Mouse (Mus musculus) hindbrain, embryonic 11.5 days (tissue): ENCODE data around the gene Wdr11. TPM values are rescaled to one million over a fixed set of nuclear protein-coding genes. Genes with fewer than 3 reads are reported as not detected.

Experiments
- ATAC-seq: fragments of 200-750 bp; cut with Nextera tagmentation; 2 replicates; pipeline ENCODE4 v1.8.0; 2017; ENCODE audit warnings: mild to moderate bottlenecking, moderate TSS enrichment, moderate library complexity; ENCODE audit not compliant: low FRiP score
- DNase-seq: peaks from one replicate; pipeline ENCODE4 v3.0.0-alpha.2; 2015; ENCODE audit warnings: low spot score
- H3K27ac ChIP-seq: fragments of 300-500 bp; sonication (generic); 2 replicates; pipeline ENCODE4 v1.5.1; 2014; ENCODE audit warnings: mild to moderate bottlenecking, low read depth, low read length
- H3K27me3 ChIP-seq: fragments of 300-500 bp; sonication (generic); 2 replicates; pipeline ENCODE4 v1.6.1; 2014; ENCODE audit warnings: mild to moderate bottlenecking, low read length, moderate library complexity, mixed read lengths; ENCODE audit not compliant: control insufficient read depth, insufficient read depth
- H3K36me3 ChIP-seq: fragments of 300-500 bp; sonication (generic); 2 replicates; pipeline ENCODE4 v1.6.1; 2014; ENCODE audit warnings: mild to moderate bottlenecking, low read length, moderate library complexity, mixed read lengths; ENCODE audit not compliant: control insufficient read depth, insufficient read depth
- H3K4me1 ChIP-seq: fragments of 300-500 bp; sonication (generic); replicated peaks from 2 replicates; pipeline ENCODE4 v1.6.1; 2014; ENCODE audit warnings: low read length, mixed read lengths; ENCODE audit not compliant: control insufficient read depth, insufficient read depth
- H3K4me2 ChIP-seq: fragments of 300-500 bp; sonication (generic); replicated peaks from 2 replicates; pipeline ENCODE4 v1.6.1; 2014; ENCODE audit warnings: mild to moderate bottlenecking, low read depth, low read length
- H3K4me3 ChIP-seq: fragments of 300-500 bp; sonication (generic); 2 replicates; pipeline ENCODE4 v1.5.1; 2014; ENCODE audit warnings: low read depth, low read length
- H3K9ac ChIP-seq: fragments of 300-500 bp; sonication (generic); 2 replicates; pipeline ENCODE4 v1.6.1; 2014; ENCODE audit warnings: low read depth, low read length
- H3K9me3 ChIP-seq: fragments of 300-500 bp; sonication (generic); 2 replicates; pipeline ENCODE4 v1.6.1; 2016; ENCODE audit warnings: low read length; ENCODE audit not compliant: control insufficient read depth
- WGBS: fragments of 180-500 bp; shearing (Covaris S2); extraction: QIAGEN DNeasy Blood & Tissue Kit; methylation state at CpG from one replicate; pipeline ENCODE4 v1.1.7; 2014; 5-methylcytosine and 5-hydroxymethylcytosine counted together
- polyA plus RNA-seq: library from polyadenylated mRNA; unstranded; fragments of >200 nt; fragmentation: Nextera tagmentation; extraction: Ambion mirVana; gene quantifications from 2 replicates; pipeline ENCODE4 v1.2.1, GENCODE M21; 2014

Gene Wdr11
- polyA plus RNA-seq, 1 experiment from 2014 or later = 35.6 TPM

DNA sequence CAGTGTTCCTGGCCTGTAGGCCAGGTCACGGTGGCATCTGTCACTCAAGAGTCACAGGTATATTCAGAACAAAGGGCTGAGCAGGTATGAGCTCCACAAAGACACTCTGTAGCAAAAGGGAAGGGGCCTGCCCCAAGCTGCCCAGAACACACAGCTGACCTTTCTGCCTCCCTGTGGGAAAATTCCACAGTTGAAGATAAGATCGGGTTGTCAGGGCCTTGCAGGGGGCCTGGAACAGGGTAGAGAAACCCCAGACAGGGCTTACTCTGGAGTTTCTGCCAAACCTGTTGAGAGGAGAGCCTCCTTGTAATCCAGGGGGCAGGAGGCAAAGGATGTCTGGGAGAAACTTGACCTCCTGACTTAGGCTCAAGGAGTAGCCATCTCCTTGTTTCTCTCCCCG is 90.9 kb downstream of the Wdr11 start:
- ATAC-seq (no peak), DNase-seq (no peak)
- no peak overlapping the region for H3K9ac ChIP-seq
- no peaks in the 10 kb centered on the region for H3K36me3 ChIP-seq
- no peaks in the 10 kb centered on the region for H3K4me1 ChIP-seq
- no peaks in the 10 kb centered on the region for H3K27me3 ChIP-seq
- no peak overlapping the region for H3K27ac ChIP-seq
- 65% methylated on average over 3 of the region's 3 CpGs for WGBS
- no peak overlapping the region for H3K4me3 ChIP-seq
- H3K4me2 ChIP-seq = no peak overlapping the region
- H3K9me3 ChIP-seq = no peaks in the 10 kb centered on the region

GRCm38 (mm10) chr7:129685326-129685725 is 93.7 kb downstream of the Wdr11 start:
- no peak overlapping the region for H3K27ac ChIP-seq
- H3K27me3 ChIP-seq = no peaks in the 10 kb centered on the region
- H3K4me2 ChIP-seq = no peak overlapping the region
- no peaks in the 10 kb centered on the region for H3K4me1 ChIP-seq
- no peaks in the 10 kb centered on the region for H3K36me3 ChIP-seq
- 77% methylated on average over 5 of the region's 5 CpGs for WGBS
- H3K9me3 ChIP-seq = no peaks in the 10 kb centered on the region
- no peak for ATAC-seq
- no peak overlapping the region for H3K9ac ChIP-seq
- no peak overlapping the region for H3K4me3 ChIP-seq
- no peak for DNase-seq
